8 mouse cellular contexts compared by ENCODE assay signal in the genomic region with DNA sequence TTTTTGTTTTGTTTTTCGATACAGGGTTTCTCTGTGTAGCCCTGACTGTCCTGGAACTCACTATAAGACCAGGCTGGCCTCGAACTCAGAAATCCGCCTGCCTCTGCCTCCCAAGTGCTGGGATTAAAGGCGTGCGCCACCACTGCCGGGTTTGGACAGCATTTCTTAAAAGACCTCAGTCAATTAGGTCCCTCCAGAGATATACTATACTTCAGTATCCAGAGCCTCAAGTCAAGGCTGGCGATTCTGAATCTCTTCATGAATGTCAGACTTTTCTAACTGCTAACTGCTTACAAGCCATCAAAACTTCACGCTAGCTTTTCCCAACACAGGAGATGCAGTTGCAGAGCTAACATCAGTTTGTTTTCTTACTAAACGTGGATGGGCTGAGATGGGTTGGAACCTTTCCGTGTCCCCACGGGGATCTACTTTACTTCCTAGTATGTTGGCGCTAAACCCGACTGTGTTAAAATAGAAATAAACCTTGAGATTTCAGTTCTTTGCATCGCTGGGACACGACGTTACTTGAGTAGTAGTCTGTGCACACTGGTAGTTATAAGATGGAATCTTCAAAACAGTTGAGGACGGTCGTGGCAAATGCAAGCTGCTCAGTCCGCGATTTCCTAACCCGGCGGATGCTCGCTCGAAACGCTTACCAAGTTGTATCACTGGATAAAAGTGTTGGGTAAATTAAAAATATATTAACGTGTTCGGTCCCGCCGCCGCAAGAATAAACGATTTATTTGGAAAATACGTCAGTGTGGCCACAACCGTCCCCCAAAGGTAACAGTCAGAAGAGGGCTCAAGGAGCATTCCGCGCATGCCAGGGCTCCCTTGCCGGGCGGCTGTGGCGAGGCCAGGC. TPM values are rescaled to one million over a fixed set of nuclear protein-coding genes. Genes with fewer than 3 reads are reported as not detected.
DNase-seq lines count a peak whose midpoint lies in the region; ATAC-seq and TF ChIP-seq lines count a peak whose summit lies in the region.

No protein-coding gene starts in this region.

- peaks cover 12% of the 10 kb centered on the region for H3K36me3 ChIP-seq in heart, embryonic 11.5 days (ENCODE audit: control insufficient read depth, insufficient read depth, low read length)
- H3K36me3 ChIP-seq in lung, postnatal 0 days (ENCODE audit: insufficient read depth, low read length), result peaks cover 15% of the 10 kb centered on the region; the same call in 1 of the 2 replicates

- no peaks in the 10 kb centered on the region for H3K9me3 ChIP-seq in heart, embryonic 11.5 days (replicated peaks; ENCODE audit: control insufficient read depth, low read length)
- no peaks in the 10 kb centered on the region for H3K9me3 ChIP-seq in lung, postnatal 0 days (ENCODE audit: low read length)

- H3K4me1 ChIP-seq in heart, embryonic 11.5 days (ENCODE audit: control insufficient read depth, insufficient read depth, low read length), result peaks cover 8% of the 10 kb centered on the region
- H3K4me1 ChIP-seq in lung, postnatal 0 days (ENCODE audit: insufficient read depth, low read depth, low read length), result 0 out of 2 replicates have a peak, but pooled peaks cover 4% of the 10 kb centered on the region

- intact Hi-C loops in heart, postnatal 14 days (cut with DNase I), result loop anchor here (5.0 kb wide), 1 partner anchor 33 kb away; the partner anchor contains the start of genes Nisch and Sema3g

- ATAC-seq in heart, embryonic 11.5 days (replicated peaks; ENCODE audit: insufficient number of reproducible peaks, low FRiP score, low TSS enrichment), result peak; percentile 85
- ATAC-seq in granulocyte monocyte progenitor cell, adult 5-6 weeks (replicated peaks; ENCODE audit: poor library complexity, severe bottlenecking), result peak; percentile 3; the same call in 1 of the 2 replicates
- peak; percentile 89 for ATAC-seq in lung, postnatal 0 days

- WGBS in heart, embryonic 11.5 days (ENCODE audit: insufficient replicate concordance), result 18% methylated on average over 38 of the region's 38 CpGs
- 15% methylated on average over 38 of the region's 38 CpGs for whole genome bisulfite sequencing in lung, postnatal 0 days

- H3K27me3 ChIP-seq in heart, embryonic 11.5 days (ENCODE audit: control insufficient read depth, insufficient read depth, low read length), result no peaks in the 10 kb centered on the region
- H3K27me3 ChIP-seq in lung, postnatal 0 days (replicated peaks; ENCODE audit: insufficient read depth, low read length), result no peaks in the 10 kb centered on the region

- DNase-seq in heart, postnatal 14 days, result no peak
- DNase-seq in MEL-GATA-1-ER (ENCODE audit: extremely low read depth, low read depth), result peak; percentile 62
- DNase-seq in lung, postnatal 0 days (ENCODE audit: low spot score), result no peak
- no peak for DNase-seq in urinary bladder, postnatal 36 days (ENCODE audit: low spot score in 2 of 2)
- DNase-seq in frontal cortex, adult 2 months (ENCODE audit: extremely low spot score in 1 of 2, low spot score in 1 of 2), result no peak
- DNase-seq in T-cell, adult 2 months (ENCODE audit: low spot score), result no peak

- peak overlapping the region; percentile 76 for H3K4me2 ChIP-seq in heart, embryonic 11.5 days
- H3K4me2 ChIP-seq in lung, postnatal 0 days (replicated peaks; ENCODE audit: low read depth, low read length), result peak overlapping the region; percentile 89

- H3K4me3 ChIP-seq in heart, embryonic 11.5 days (ENCODE audit: low read depth, low read length), result peak overlapping the region; percentile 98
- peak overlapping the region; percentile 99 for H3K4me3 ChIP-seq in lung, postnatal 0 days (ENCODE audit: low read depth, low read length)

- TF ChIP-seq EP300 in lung, postnatal 0 days (IDR thresholded peaks at IDR 0.05), result no peak

- H3K9ac ChIP-seq in heart, embryonic 11.5 days (ENCODE audit: low read depth, low read length), result peak overlapping the region; percentile 95
- peak overlapping the region; percentile 71 for H3K9ac ChIP-seq in lung, postnatal 0 days (replicated peaks; ENCODE audit: low read depth)

- H3K27ac ChIP-seq in heart, embryonic 11.5 days (ENCODE audit: low read depth, low read length), result peak overlapping the region; percentile 84
- peak overlapping the region; percentile 96 for H3K27ac ChIP-seq in lung, postnatal 0 days (ENCODE audit: low read length)

- no peak for TF ChIP-seq CTCF in lung, postnatal 0 days (IDR thresholded peaks at IDR 0.05)

RNA-seq across cellular contexts. Expression of gene Phf7, which starts 0.7 kb away (rescaled TPM):
- polyA plus RNA-seq in heart, embryonic 11.5 days (2014; fragmentation: Nextera tagmentation; extraction: Ambion mirVana), result 7.4 and 8.7 TPM in 2 replicates
- total RNA-seq in heart, postnatal 14 days (2021), result 1 to 10 TPM; 4.3 to 4.6 TPM
- total RNA-seq in granulocyte monocyte progenitor cell, adult 5-6 weeks (2014; fragmentation: Nextera tagmentation), result 13.9 and 15.2 TPM in 2 replicates
- total RNA-seq in granulocyte monocyte progenitor cell, adult 5-6 weeks (2017), result 14.8 and 17.4 TPM in 2 replicates
- 17.7 and 18.8 TPM in 2 replicates for polyA plus RNA-seq in lung, postnatal 0 days (2015; fragmentation: Nextera tagmentation; extraction: Ambion mirVana)
- polyA plus RNA-seq in frontal cortex, adult 2 months (2012; rRNA removed), result 4.5 and 5.9 TPM in 2 replicates

RNA-seq across cellular contexts. Expression of gene Bap1, which starts 0.8 kb away (rescaled TPM):
- polyA plus RNA-seq in heart, embryonic 11.5 days (2014; fragmentation: Nextera tagmentation; extraction: Ambion mirVana), result 52.5 and 57.8 TPM in 2 replicates
- 10 to 100 TPM; 47.3 to 47.5 TPM for total RNA-seq in heart, postnatal 14 days (2021)
- total RNA-seq in granulocyte monocyte progenitor cell, adult 5-6 weeks (2014; fragmentation: Nextera tagmentation), result 29.9 and 40.9 TPM in 2 replicates
- total RNA-seq in granulocyte monocyte progenitor cell, adult 5-6 weeks (2017), result 47.9 and 54.8 TPM in 2 replicates
- polyA plus RNA-seq in lung, postnatal 0 days (2015; fragmentation: Nextera tagmentation; extraction: Ambion mirVana), result 38.1 and 38.7 TPM in 2 replicates
- 131 and 145 TPM in 2 replicates for polyA plus RNA-seq in frontal cortex, adult 2 months (2012; rRNA removed)

RNA-seq across cellular contexts. Expression of gene Sema3g, which starts 32.8 kb away (rescaled TPM):
- polyA plus RNA-seq in heart, embryonic 11.5 days (2014; fragmentation: Nextera tagmentation; extraction: Ambion mirVana), result 0.03 and 0.08 TPM in 2 replicates
- 10 to 100 TPM; 17.4 to 22.2 TPM for total RNA-seq in heart, postnatal 14 days (2021)
- total RNA-seq in granulocyte monocyte progenitor cell, adult 5-6 weeks (2014; fragmentation: Nextera tagmentation), result 0.21 TPM in 1 of 2 replicates, not detected in the other
- total RNA-seq in granulocyte monocyte progenitor cell, adult 5-6 weeks (2017), result not detected in 2 replicates
- polyA plus RNA-seq in lung, postnatal 0 days (2015; fragmentation: Nextera tagmentation; extraction: Ambion mirVana), result 4.7 and 5.7 TPM in 2 replicates
- polyA plus RNA-seq in frontal cortex, adult 2 months (2012; rRNA removed), result 3.5 and 3.9 TPM in 2 replicates

RNA-seq across cellular contexts. Expression of gene Nisch, which starts 33.7 kb away (rescaled TPM):
- polyA plus RNA-seq in heart, embryonic 11.5 days (2014; fragmentation: Nextera tagmentation; extraction: Ambion mirVana), result 286 and 325 TPM in 2 replicates
- 100 to 1,000 TPM; 185 to 197 TPM for total RNA-seq in heart, postnatal 14 days (2021)
- total RNA-seq in granulocyte monocyte progenitor cell, adult 5-6 weeks (2014; fragmentation: Nextera tagmentation), result 137 and 211 TPM in 2 replicates
- total RNA-seq in granulocyte monocyte progenitor cell, adult 5-6 weeks (2017), result 86.1 and 111 TPM in 2 replicates
- polyA plus RNA-seq in lung, postnatal 0 days (2015; fragmentation: Nextera tagmentation; extraction: Ambion mirVana), result 196 and 224 TPM in 2 replicates
- 343 and 370 TPM in 2 replicates for polyA plus RNA-seq in frontal cortex, adult 2 months (2012; rRNA removed)

RNA-seq across cellular contexts. Expression of gene Tnnc1, which starts 42.3 kb away (rescaled TPM):
- polyA plus RNA-seq in heart, embryonic 11.5 days (2014; fragmentation: Nextera tagmentation; extraction: Ambion mirVana), result 3,123 and 3,177 TPM in 2 replicates
- total RNA-seq in heart, postnatal 14 days (2021), result 1,000 to 10,000 TPM; 4,401 to 4,949 TPM
- total RNA-seq in granulocyte monocyte progenitor cell, adult 5-6 weeks (2014; fragmentation: Nextera tagmentation), result 4.1 TPM in 1 of 2 replicates, not detected in the other
- total RNA-seq in granulocyte monocyte progenitor cell, adult 5-6 weeks (2017), result 0.82 TPM in 1 of 2 replicates, not detected in the other
- 77.2 and 87.2 TPM in 2 replicates for polyA plus RNA-seq in lung, postnatal 0 days (2015; fragmentation: Nextera tagmentation; extraction: Ambion mirVana)
- 51.3 and 55.5 TPM in 2 replicates for polyA plus RNA-seq in frontal cortex, adult 2 months (2012; rRNA removed)

Comparison
In these comparisons a context has a peak if more than half of its experiments do, and no peak if none do; other contexts are left out.
1. ATAC-seq: peak in every context shown above with its lines; median percentile 89 in lung, postnatal 0 days; 85 in heart, embryonic 11.5 days; 3 in granulocyte monocyte progenitor cell, adult 5-6 weeks.